Mouse (Mus musculus) spleen, adult 2 months (tissue): ENCODE measurements around the gene Ntrk3.

Experiments used
- CTCF ChIP-seq: fragments of 200-500 bp; IDR thresholded peaks from 2 replicates; pipeline ENCODE4 v1.5.1; 2011; ENCODE audit warnings: mild to moderate bottlenecking, inconsistent platforms; ENCODE audit not compliant: insufficient read depth, insufficient read length, insufficient replicate concordance; ENCODE audit errors: extremely low read depth
- POLR2A ChIP-seq: fragments of 200-500 bp; IDR thresholded peaks from 2 replicates; pipeline ENCODE4 v1.6.1; 2011; ENCODE audit warnings: low read depth, low read length, inconsistent platforms

GRCm38 (mm10) chr7:78459021-78459420 lies 278.8 kb downstream of the Ntrk3 start:
- TF ChIP-seq CTCF (no peak), POLR2A (no peak)
